Mouse (Mus musculus): ENCODE measurements around the gene Kcnmb3.
"Not testable (repeated sequence)": the region's sequence is repeated elsewhere in the genome, so short reads cannot be mapped to it uniquely, and the experiment has no call there.

The Kcnmb3 gene

GRCm38 (mm10) chr3:32434016-32434415 is 58.0 kb downstream of the Kcnmb3 start:
- DNase-seq (ENCODE audit: low read depth, low spot score): no peak

DNA sequence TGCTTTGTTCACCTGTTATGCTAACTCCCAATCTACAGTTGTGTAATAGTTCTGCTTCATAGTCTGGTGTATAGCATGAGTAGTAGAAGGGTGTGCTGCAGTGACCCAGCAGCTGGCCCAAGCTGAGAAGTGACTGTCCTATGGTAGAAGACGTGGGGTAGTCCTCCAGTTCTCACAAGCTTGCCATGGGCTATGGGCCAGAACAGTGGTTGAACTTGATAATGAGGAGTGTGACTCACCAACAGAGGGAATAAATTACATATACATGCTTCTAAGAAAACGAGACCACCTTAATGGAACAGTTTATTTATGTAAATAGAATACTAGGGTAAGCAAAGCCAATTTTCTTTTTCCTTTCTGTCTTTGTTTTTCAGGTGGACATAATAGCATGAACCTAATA is 61.6 kb downstream of the Kcnmb3 start:
- DNase-seq (ENCODE audit: low read depth, low spot score): no peak

- not testable (repeated sequence) for DNase-seq (ENCODE audit: low read depth, low spot score)
These were observed 62.7 kb downstream of the Kcnmb3 start for GRCm38 (mm10) chr3:32429351-32429750.

GRCm38 (mm10) chr3:32428921-32429320 is 63.1 kb downstream of the Kcnmb3 start:
- no peak for DNase-seq (ENCODE audit: low read depth, low spot score)

DNA sequence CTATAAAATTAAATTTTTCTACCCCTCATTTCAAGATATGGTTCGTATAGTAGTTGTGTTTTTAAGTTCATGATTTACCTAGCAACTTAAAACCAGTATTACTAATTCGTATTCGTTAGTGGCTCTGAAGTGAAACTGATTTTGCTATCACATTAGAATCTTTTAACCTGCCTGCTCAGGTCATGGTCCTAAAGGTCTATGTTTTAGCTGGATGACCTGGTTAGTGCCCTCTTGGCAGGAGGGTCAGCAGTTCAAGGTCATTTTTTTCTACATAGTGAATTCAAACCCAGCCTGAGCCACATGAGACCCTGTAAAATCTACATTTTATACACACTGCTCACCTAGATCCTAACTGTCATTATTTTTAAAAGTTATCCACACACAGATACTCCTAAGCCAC is 63.7 kb downstream of the Kcnmb3 start:
- no peak for DNase-seq (ENCODE audit: low read depth, low spot score)

- no peak for DNase-seq (ENCODE audit: low read depth, low spot score)
These were observed 64.3 kb downstream of the Kcnmb3 start for GRCm38 (mm10) chr3:32427695-32428094.

Measured in retina, adult 2 months (tissue).